Mouse (Mus musculus): ENCODE measurements at regions not wholly inside any gene's neighbourhood (a gene's known extent, or its start where the extent isn't known, plus 50 kb on each side); places are given as distances from the start of the nearest gene placed in this dataset.

GRCm38 (mm10) chr9:41277726-41278125 lies 116.2 kb upstream of the Ubash3b start:
- no peak overlapping the region for H3K27ac ChIP-seq (ENCODE audit: insufficient read depth, low read depth, low read length)
- 86% methylated on average over 2 of the region's 2 CpGs for WGBS
- no peaks in the 10 kb centered on the region for H3K4me1 ChIP-seq (ENCODE audit: control insufficient read depth, insufficient read depth, insufficient read length, low read length)
- H3K27me3 ChIP-seq (ENCODE audit: control insufficient read depth, insufficient read depth, low read length) = no peaks in the 10 kb centered on the region; the same call in 1 of the 2 replicates
- H3K4me3 ChIP-seq (ENCODE audit: low read depth, low read length) = no peak overlapping the region
- TF ChIP-seq CTCF (IDR thresholded peaks at IDR 0.05; ENCODE audit: extremely low read depth, insufficient read length, insufficient replicate concordance, low read depth, low read length) = no peak
- no peaks in the 10 kb centered on the region for H3K36me3 ChIP-seq (ENCODE audit: control insufficient read depth, insufficient read depth, low read length)

GRCm38 (mm10) chr9:41273839-41274271 lies 112.4 kb upstream of the Ubash3b start:
- H3K27me3 ChIP-seq (ENCODE audit: control insufficient read depth, insufficient read depth, low read length) = no peaks in the 10 kb centered on the region; the same call in 1 of the 2 replicates
- no peaks in the 10 kb centered on the region for H3K4me1 ChIP-seq (ENCODE audit: control insufficient read depth, insufficient read depth, insufficient read length, low read length)
- H3K4me3 ChIP-seq (ENCODE audit: low read depth, low read length) = no peak overlapping the region
- TF ChIP-seq CTCF (IDR thresholded peaks at IDR 0.05; ENCODE audit: extremely low read depth, insufficient read length, insufficient replicate concordance, low read depth, low read length) (no peak), POLR2A (IDR thresholded peaks at IDR 0.05; ENCODE audit: low read depth, low read length) (no peak)
- no peak overlapping the region for H3K27ac ChIP-seq (ENCODE audit: insufficient read depth, low read depth, low read length)
- no peaks in the 10 kb centered on the region for H3K36me3 ChIP-seq (ENCODE audit: control insufficient read depth, insufficient read depth, low read length)
- WGBS = 12% methylated on average over 13 of the region's 13 CpGs

GRCm38 (mm10) chr9:41273171-41273781 lies 111.8 kb upstream of the Ubash3b start:
- TF ChIP-seq POLR2A (IDR thresholded peaks at IDR 0.05; ENCODE audit: low read depth, low read length) (no peak), CTCF (IDR thresholded peaks at IDR 0.05; ENCODE audit: extremely low read depth, insufficient read length, insufficient replicate concordance, low read depth, low read length) (no peak)
- H3K4me1 ChIP-seq (ENCODE audit: control insufficient read depth, insufficient read depth, insufficient read length, low read length) = no peaks in the 10 kb centered on the region
- H3K27me3 ChIP-seq (ENCODE audit: control insufficient read depth, insufficient read depth, low read length) = no peaks in the 10 kb centered on the region; the same call in 1 of the 2 replicates
- WGBS = 2% methylated on average over 18 of the region's 18 CpGs
- H3K36me3 ChIP-seq (ENCODE audit: control insufficient read depth, insufficient read depth, low read length) = no peaks in the 10 kb centered on the region
- H3K27ac ChIP-seq (ENCODE audit: insufficient read depth, low read depth, low read length) = no peak overlapping the region
- peak overlapping the region; percentile 5; the same call in 1 of the 2 replicates for H3K4me3 ChIP-seq (ENCODE audit: low read depth, low read length)

- no peak overlapping the region for H3K4me3 ChIP-seq (ENCODE audit: low read depth, low read length)
- no peaks in the 10 kb centered on the region for H3K36me3 ChIP-seq (ENCODE audit: control insufficient read depth, insufficient read depth, low read length)
- H3K4me1 ChIP-seq (ENCODE audit: control insufficient read depth, insufficient read depth, insufficient read length, low read length) = no peaks in the 10 kb centered on the region
- H3K27me3 ChIP-seq (ENCODE audit: control insufficient read depth, insufficient read depth, low read length) = no peaks in the 10 kb centered on the region; the same call in 1 of the 2 replicates
- H3K27ac ChIP-seq (ENCODE audit: insufficient read depth, low read depth, low read length) = no peak overlapping the region
- no peak for TF ChIP-seq CTCF (IDR thresholded peaks at IDR 0.05; ENCODE audit: extremely low read depth, insufficient read length, insufficient replicate concordance, low read depth, low read length)
- no peak for TF ChIP-seq POLR2A (IDR thresholded peaks at IDR 0.05; ENCODE audit: low read depth, low read length)
- WGBS = 41% methylated on average over 6 of the region's 6 CpGs
Observed at GRCm38 (mm10) chr9:41272596-41272995, 111.1 kb upstream of the Ubash3b start.

GRCm38 (mm10) chr9:41268112-41268511 lies 106.6 kb upstream of the Ubash3b start:
- Histone ChIP-seq H3K27me3 (ENCODE audit: control insufficient read depth, insufficient read depth, low read length) (no peaks in the 10 kb centered on the region; the same call in 1 of the 2 replicates), H3K36me3 (ENCODE audit: control insufficient read depth, insufficient read depth, low read length) (no peaks in the 10 kb centered on the region), H3K4me3 (ENCODE audit: low read depth, low read length) (no peak overlapping the region), H3K27ac (ENCODE audit: insufficient read depth, low read depth, low read length) (no peak overlapping the region), H3K4me1 (ENCODE audit: control insufficient read depth, insufficient read depth, insufficient read length, low read length) (no peaks in the 10 kb centered on the region)
- no peak for TF ChIP-seq POLR2A (IDR thresholded peaks at IDR 0.05; ENCODE audit: low read depth, low read length)
- no peak for TF ChIP-seq CTCF (IDR thresholded peaks at IDR 0.05; ENCODE audit: extremely low read depth, insufficient read length, insufficient replicate concordance, low read depth, low read length)
- WGBS = 37% methylated on average over 3 of the region's 3 CpGs

- H3K4me1 ChIP-seq (ENCODE audit: control insufficient read depth, insufficient read depth, insufficient read length, low read length) = no peaks in the 10 kb centered on the region
- H3K27ac ChIP-seq (ENCODE audit: insufficient read depth, low read depth, low read length) = no peak overlapping the region
- H3K4me3 ChIP-seq (ENCODE audit: low read depth, low read length) = no peak overlapping the region
- no peaks in the 10 kb centered on the region for H3K36me3 ChIP-seq (ENCODE audit: control insufficient read depth, insufficient read depth, low read length)
- no peak for TF ChIP-seq CTCF (IDR thresholded peaks at IDR 0.05; ENCODE audit: extremely low read depth, insufficient read length, insufficient replicate concordance, low read depth, low read length)
- no peak for TF ChIP-seq POLR2A (IDR thresholded peaks at IDR 0.05; ENCODE audit: low read depth, low read length)
- 73% methylated on average over 6 of the region's 6 CpGs for WGBS
- H3K27me3 ChIP-seq (ENCODE audit: control insufficient read depth, insufficient read depth, low read length) = no peaks in the 10 kb centered on the region
Observed at GRCm38 (mm10) chr9:41264485-41264884, 103.0 kb upstream of the Ubash3b start.

- H3K36me3 ChIP-seq (ENCODE audit: control insufficient read depth, insufficient read depth, low read length) = no peaks in the 10 kb centered on the region
- TF ChIP-seq CTCF (IDR thresholded peaks at IDR 0.05; ENCODE audit: extremely low read depth, insufficient read length, insufficient replicate concordance, low read depth, low read length) = no peak
- TF ChIP-seq POLR2A (IDR thresholded peaks at IDR 0.05; ENCODE audit: low read depth, low read length) = no peak
- 67% methylated on average over 1 of the region's 1 CpGs for WGBS
- H3K27me3 ChIP-seq (ENCODE audit: control insufficient read depth, insufficient read depth, low read length) = no peaks in the 10 kb centered on the region
- no peak overlapping the region for H3K4me3 ChIP-seq (ENCODE audit: low read depth, low read length)
- H3K27ac ChIP-seq (ENCODE audit: insufficient read depth, low read depth, low read length) = no peak overlapping the region
- no peaks in the 10 kb centered on the region for H3K4me1 ChIP-seq (ENCODE audit: control insufficient read depth, insufficient read depth, insufficient read length, low read length)
Observed at GRCm38 (mm10) chr9:41257244-41257643, 95.7 kb upstream of the Ubash3b start.
